Mouse (Mus musculus) hindbrain, embryonic 16.5 days (tissue): Measurements from ENCODE around the gene Slc36a1. TPM values are rescaled to one million over a fixed set of nuclear protein-coding genes. Genes with fewer than 3 reads are reported as not detected.

ENCODE experiments used
- ATAC-seq: fragments of 200-750 bp; cut with Nextera tagmentation; 2 replicates; pipeline ENCODE4 v1.8.0; 2017; ENCODE audit warnings: moderate TSS enrichment, moderate library complexity
- H3K27ac ChIP-seq: fragments of 300-500 bp; sonication (generic); 2 replicates; pipeline ENCODE4 v1.5.1; 2014; ENCODE audit warnings: low read depth, mild to moderate bottlenecking, control low read depth, low read length, moderate library complexity
- H3K27me3 ChIP-seq: fragments of 300-500 bp; sonication (generic); replicated peaks from 2 replicates; pipeline ENCODE4 v1.6.1; 2014; ENCODE audit warnings: low read length; ENCODE audit not compliant: control insufficient read depth, insufficient read depth
- H3K36me3 ChIP-seq: fragments of 300-500 bp; sonication (generic); 2 replicates; pipeline ENCODE4 v1.6.1; 2014; ENCODE audit warnings: mild to moderate bottlenecking, low read length, moderate library complexity, mixed read lengths; ENCODE audit not compliant: control insufficient read depth, insufficient read depth
- H3K4me1 ChIP-seq: fragments of 300-500 bp; sonication (generic); 2 replicates; pipeline ENCODE4 v1.6.1; 2014; ENCODE audit warnings: low read depth, low read length; ENCODE audit not compliant: control insufficient read depth, insufficient read depth
- H3K4me2 ChIP-seq: fragments of 300-500 bp; sonication (generic); 2 replicates; pipeline ENCODE4 v1.6.1; 2014; ENCODE audit warnings: mild to moderate bottlenecking, low read length, control low read depth, moderate library complexity
- H3K4me3 ChIP-seq: fragments of 300-500 bp; sonication (generic); 2 replicates; pipeline ENCODE4 v1.5.1; 2014; ENCODE audit warnings: mild to moderate bottlenecking, low read length, control low read depth, moderate library complexity
- H3K9ac ChIP-seq: fragments of 300-500 bp; sonication (generic); 2 replicates; pipeline ENCODE4 v1.6.1; 2014; ENCODE audit warnings: low read depth, mild to moderate bottlenecking, control low read depth, low read length, moderate library complexity
- H3K9me3 ChIP-seq: fragments of 300-500 bp; sonication (generic); 2 replicates; pipeline ENCODE4 v1.6.1; 2014; ENCODE audit warnings: mild to moderate bottlenecking, low read length, moderate library complexity; ENCODE audit not compliant: control insufficient read depth
- WGBS: fragments of 180-500 bp; shearing (Covaris S2); extraction: QIAGEN DNeasy Blood & Tissue Kit; methylation state at CpG from one replicate; pipeline ENCODE4 v1.1.7; 2014; 5-methylcytosine and 5-hydroxymethylcytosine counted together
- polyA plus RNA-seq: library from polyadenylated mRNA; unstranded; fragments of >200 nt; fragmentation: Nextera tagmentation; extraction: Ambion mirVana; gene quantifications from 2 replicates; pipeline ENCODE4 v1.2.1, GENCODE M21; 2015

Gene Slc36a1
- polyA plus RNA-seq = 4.4 and 4.6 TPM in 2 replicates

- peak within 1 kb of the TSS; percentile 95 for H3K4me3 ChIP-seq
- peak within 1 kb of the TSS; percentile 66; the same call in 1 of the 2 replicates for H3K27ac ChIP-seq
- H3K9me3 ChIP-seq = no peaks in the 10 kb centered on the region
- WGBS = under 1% methylated on average over 27 of the region's 31 CpGs
- ATAC-seq = peak; percentile 94
- H3K27me3 ChIP-seq = no peaks in the 10 kb centered on the region
- H3K36me3 ChIP-seq = no peaks in the 10 kb centered on the region
- peak within 1 kb of the TSS; percentile 70 for H3K4me2 ChIP-seq
- H3K9ac ChIP-seq = peak within 1 kb of the TSS; percentile 94
- peaks cover 13% of the 10 kb centered on the region for H3K4me1 ChIP-seq
These were observed at the start of gene Slc36a1 for GRCm38 (mm10) chr11:55204159-55204596. Gene Slc36a1 (plus strand): TSS chr11:55204350.

- Histone ChIP-seq H3K9ac (no peak overlapping the region), H3K36me3 (no peaks in the 10 kb centered on the region), H3K4me1 (no peaks in the 10 kb centered on the region), H3K27me3 (no peaks in the 10 kb centered on the region), H3K27ac (no peak overlapping the region), H3K9me3 (no peaks in the 10 kb centered on the region), H3K4me2 (no peak overlapping the region), H3K4me3 (no peak overlapping the region)
- WGBS = 82% methylated on average over 3 of the region's 3 CpGs
- no peak for ATAC-seq
These were observed 49.6 kb upstream of the Slc36a1 start for GRCm38 (mm10) chr11:55154398-55155069.

DNA sequence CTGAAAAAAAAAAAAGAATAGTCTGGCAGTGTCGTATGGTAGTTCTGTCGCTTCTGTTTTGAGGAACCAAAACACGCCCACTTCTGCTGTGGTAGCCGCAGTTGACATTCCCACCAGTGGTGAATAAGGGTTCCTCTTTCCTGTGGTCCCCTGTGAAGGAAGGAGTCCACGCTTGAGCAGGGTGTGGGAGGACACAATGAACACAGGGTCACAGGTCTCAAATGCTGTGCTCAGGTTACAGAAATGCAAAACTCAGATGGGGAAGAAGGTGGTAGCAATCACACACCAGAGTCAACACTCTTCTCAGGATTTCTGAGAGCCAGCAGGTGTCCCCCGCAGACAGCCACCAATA is 49.1 kb upstream of the Slc36a1 start:
- no peak overlapping the region for H3K27ac ChIP-seq
- ATAC-seq = no peak
- 80% methylated on average over 6 of the region's 6 CpGs for WGBS
- H3K4me3 ChIP-seq = no peak overlapping the region
- no peak overlapping the region for H3K4me2 ChIP-seq
- no peaks in the 10 kb centered on the region for H3K36me3 ChIP-seq
- no peaks in the 10 kb centered on the region for H3K27me3 ChIP-seq
- H3K9me3 ChIP-seq = no peaks in the 10 kb centered on the region
- H3K4me1 ChIP-seq = no peaks in the 10 kb centered on the region
- H3K9ac ChIP-seq = no peak overlapping the region

DNA sequence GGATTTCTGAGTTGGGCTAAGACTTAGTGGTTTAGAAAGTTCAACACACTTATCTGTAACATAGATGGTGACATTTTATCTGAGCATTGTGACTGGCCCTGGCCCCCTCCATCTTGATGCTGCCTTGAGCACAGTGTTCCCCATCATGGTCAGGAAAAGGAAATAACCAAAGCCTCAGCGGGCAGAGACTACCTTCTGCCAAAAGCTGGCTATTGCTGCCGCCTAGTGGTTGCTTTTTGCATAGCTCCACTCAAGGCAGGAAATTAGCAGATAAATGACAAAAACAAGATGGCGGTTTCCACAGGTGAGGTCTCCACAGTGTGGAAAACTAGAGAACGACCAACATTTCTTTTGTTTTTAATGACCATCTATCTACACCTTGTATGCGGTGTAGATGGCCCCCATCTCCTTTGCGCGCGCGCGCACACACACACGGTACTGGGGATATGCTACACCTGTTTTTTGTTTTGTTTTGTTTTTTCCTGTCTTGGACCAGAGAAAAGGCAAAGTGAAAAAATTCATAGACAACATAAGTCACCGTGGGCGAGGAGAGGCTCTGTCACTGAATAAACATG is 45.3 kb upstream of the Slc36a1 start:
- ATAC-seq = 0 out of 2 replicates have a peak, but pooled peaks have one; percentile 48
- Histone ChIP-seq H3K9ac (no peak overlapping the region), H3K4me3 (no peak overlapping the region), H3K9me3 (no peaks in the 10 kb centered on the region), H3K27ac (no peak overlapping the region), H3K36me3 (no peaks in the 10 kb centered on the region), H3K4me2 (no peak overlapping the region), H3K4me1 (no peaks in the 10 kb centered on the region), H3K27me3 (no peaks in the 10 kb centered on the region)
- WGBS = 50% methylated on average over 13 of the region's 13 CpGs

- Histone ChIP-seq H3K36me3 (no peaks in the 10 kb centered on the region), H3K9me3 (no peaks in the 10 kb centered on the region), H3K9ac (no peak overlapping the region), H3K4me2 (no peak overlapping the region), H3K27me3 (no peaks in the 10 kb centered on the region), H3K4me3 (no peak overlapping the region), H3K27ac (no peak overlapping the region), H3K4me1 (no peaks in the 10 kb centered on the region)
- 53% methylated on average over 9 of the region's 9 CpGs for WGBS
- ATAC-seq = no peak
These were observed 41.5 kb upstream of the Slc36a1 start for GRCm38 (mm10) chr11:55162670-55163069.

DNA sequence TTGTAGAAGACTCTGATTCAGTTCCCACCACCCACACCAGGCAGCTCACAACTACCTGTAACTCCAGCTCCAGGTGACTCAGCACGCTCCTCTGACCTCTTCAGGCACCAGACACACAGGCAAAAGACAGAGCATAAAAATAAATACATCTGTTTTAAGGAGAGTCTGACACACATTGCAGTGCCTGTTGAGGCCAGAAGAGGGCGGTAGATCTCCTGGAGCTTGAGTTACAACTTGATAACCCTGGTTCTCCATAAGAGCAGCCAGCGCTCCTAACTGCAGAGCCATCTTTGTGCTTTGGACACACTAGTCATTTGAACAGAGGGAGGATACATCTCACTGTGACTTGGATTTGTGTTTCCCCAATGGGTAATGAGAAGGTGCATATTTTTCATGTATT is 39.4 kb upstream of the Slc36a1 start:
- 56% methylated on average over 3 of the region's 3 CpGs for WGBS
- no peak for ATAC-seq
- no peak overlapping the region for H3K4me2 ChIP-seq
- no peak overlapping the region for H3K27ac ChIP-seq
- H3K9ac ChIP-seq = no peak overlapping the region
- no peaks in the 10 kb centered on the region for H3K9me3 ChIP-seq
- H3K4me1 ChIP-seq = no peaks in the 10 kb centered on the region
- no peaks in the 10 kb centered on the region for H3K36me3 ChIP-seq
- H3K27me3 ChIP-seq = no peaks in the 10 kb centered on the region
- no peak overlapping the region for H3K4me3 ChIP-seq

DNA sequence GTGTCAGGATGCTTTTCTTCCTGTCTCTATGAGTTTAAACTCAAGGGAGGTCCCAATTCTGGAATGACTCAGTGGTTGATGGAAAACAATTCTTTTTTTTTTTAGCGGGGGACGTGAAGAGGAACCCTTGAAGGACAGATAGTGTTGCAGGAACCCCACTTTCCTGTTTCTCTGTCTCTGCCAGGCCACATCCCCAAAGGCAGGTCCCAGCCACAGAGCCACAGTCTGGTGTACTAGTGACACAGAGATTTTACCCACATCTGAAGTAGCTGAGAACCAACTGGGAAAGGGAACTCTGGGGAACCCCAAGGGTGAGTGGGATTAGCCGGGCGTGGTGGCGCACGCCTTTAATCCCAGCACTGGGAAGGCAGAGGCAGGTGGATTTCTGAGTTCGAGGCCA is 38.4 kb upstream of the Slc36a1 start:
- H3K9me3 ChIP-seq = no peaks in the 10 kb centered on the region
- H3K4me1 ChIP-seq = no peaks in the 10 kb centered on the region
- H3K4me2 ChIP-seq = no peak overlapping the region
- no peak overlapping the region for H3K27ac ChIP-seq
- no peak overlapping the region for H3K4me3 ChIP-seq
- no peak for ATAC-seq
- no peaks in the 10 kb centered on the region for H3K27me3 ChIP-seq
- no peaks in the 10 kb centered on the region for H3K36me3 ChIP-seq
- WGBS = 97% methylated on average over 7 of the region's 7 CpGs
- no peak overlapping the region for H3K9ac ChIP-seq

- Histone ChIP-seq H3K27me3 (no peaks in the 10 kb centered on the region), H3K4me1 (no peaks in the 10 kb centered on the region), H3K4me2 (no peak overlapping the region), H3K4me3 (no peak overlapping the region), H3K9ac (no peak overlapping the region), H3K27ac (no peak overlapping the region), H3K9me3 (no peaks in the 10 kb centered on the region), H3K36me3 (no peaks in the 10 kb centered on the region)
- ATAC-seq = no peak
- 83% methylated on average over 4 of the region's 4 CpGs for WGBS
These were observed 35.6 kb upstream of the Slc36a1 start for GRCm38 (mm10) chr11:55168504-55168903.

GRCm38 (mm10) chr11:55168914-55169313 is 35.2 kb upstream of the Slc36a1 start:
- Histone ChIP-seq H3K4me3 (no peak overlapping the region), H3K4me2 (no peak overlapping the region), H3K9me3 (no peaks in the 10 kb centered on the region), H3K9ac (no peak overlapping the region), H3K4me1 (no peaks in the 10 kb centered on the region), H3K36me3 (no peaks in the 10 kb centered on the region), H3K27me3 (no peaks in the 10 kb centered on the region), H3K27ac (no peak overlapping the region)
- no peak for ATAC-seq
- WGBS = 84% methylated on average over 6 of the region's 6 CpGs
